Mouse (Mus musculus) limb, embryonic 10.5 days (tissue): Measurements from ENCODE around the gene Psmb9. TPM values are rescaled to one million over a fixed set of nuclear protein-coding genes. Genes with fewer than 3 reads are reported as not detected.
"Not testable (repeated sequence)": the region's sequence is repeated elsewhere in the genome, so short reads cannot be mapped to it uniquely, and the experiment has no call there.

Experiments
- DNase-seq: peaks from one replicate; pipeline ENCODE4 v3.0.0-alpha.2; 2017; ENCODE audit warnings: low spot score
- H3K27ac ChIP-seq: fragments of 300-500 bp; sonication (generic); 2 replicates; pipeline ENCODE4 v1.5.1; 2016; ENCODE audit warnings: mild to moderate bottlenecking
- H3K27me3 ChIP-seq: fragments of 300-500 bp; sonication (generic); 2 replicates; pipeline ENCODE4 v1.6.1; 2016; ENCODE audit warnings: low read depth, mild to moderate bottlenecking; ENCODE audit not compliant: poor library complexity, severe bottlenecking
- H3K36me3 ChIP-seq: fragments of 300-500 bp; sonication (generic); 2 replicates; pipeline ENCODE4 v1.6.1; 2016; ENCODE audit warnings: mild to moderate bottlenecking, moderate library complexity
- H3K4me1 ChIP-seq: fragments of 300-500 bp; sonication (generic); 2 replicates; pipeline ENCODE4 v1.6.1; 2016
- H3K4me3 ChIP-seq: fragments of 300-500 bp; sonication (generic); 2 replicates; pipeline ENCODE4 v1.5.1; 2016; ENCODE audit warnings: mild to moderate bottlenecking, moderate library complexity
- H3K9me3 ChIP-seq: fragments of 300-500 bp; sonication (generic); replicated peaks from 2 replicates; pipeline ENCODE4 v1.6.1; 2016; ENCODE audit warnings: mild to moderate bottlenecking
- WGBS: fragments of 180-500 bp; shearing (Covaris S2); methylation state at CpG from one replicate; pipeline ENCODE4 v1.1.7; 2016; 5-methylcytosine and 5-hydroxymethylcytosine counted together
- polyA plus RNA-seq: library from polyadenylated mRNA; unstranded; fragments of >200 nt; fragmentation: Nextera tagmentation; extraction: Ambion mirVana; gene quantifications from 2 replicates; pipeline ENCODE4 v1.2.1, GENCODE M21; 2016

The Psmb9 gene
- 0.78 and 1.1 TPM in 2 replicates for polyA plus RNA-seq

DNA sequence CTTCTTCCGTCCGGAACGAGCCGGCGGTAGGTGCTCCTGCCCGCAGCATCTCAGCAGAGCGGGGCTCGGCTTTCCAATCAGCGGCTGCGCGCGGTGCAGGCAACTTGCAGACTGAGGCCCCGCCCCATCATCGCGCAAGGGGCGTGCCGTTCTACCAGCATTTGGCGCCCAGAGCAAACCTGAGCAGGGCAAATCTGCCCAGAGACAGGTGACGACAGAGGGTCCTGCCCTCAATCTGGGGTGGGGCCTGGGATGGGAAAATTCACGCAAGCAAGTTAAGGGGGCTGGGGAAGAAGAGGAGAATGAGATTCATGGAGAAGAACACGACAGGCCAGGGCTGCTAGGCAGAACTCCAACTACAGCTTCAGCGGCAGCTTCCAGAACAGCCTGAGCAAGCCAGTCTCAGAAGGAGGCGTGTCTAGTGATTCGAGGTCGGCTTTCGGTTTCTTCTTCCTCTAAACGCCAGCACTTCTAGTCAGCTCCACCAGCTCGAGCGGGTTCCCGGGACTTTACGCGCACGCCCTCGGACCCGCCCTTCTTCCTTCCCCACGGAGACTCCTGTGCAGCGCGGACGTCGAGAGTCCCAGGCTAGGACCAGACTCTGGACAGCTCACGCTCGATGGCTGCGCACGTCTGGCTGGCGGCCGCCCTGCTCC, at the start of gene Psmb9, which contains the start of gene Tap1:
Psmb9 (minus strand) TSS at position 504 of the 656 bp plus-strand sequence.
Tap1 (plus strand) TSS at position 293 of the 656 bp plus-strand sequence.
- DNase-seq, result peak; percentile 97
- Histone ChIP-seq H3K36me3 (no peaks in the 10 kb centered on the region), H3K4me3 (peak within 1 kb of the TSS; percentile 53), H3K27me3 (peaks cover 94% of the 10 kb centered on the region), H3K9me3 (no peaks in the 10 kb centered on the region), H3K27ac (peak within 1 kb of the TSS; percentile 50), H3K4me1 (peaks cover 18% of the 10 kb centered on the region)
- under 1% methylated on average over 46 of the region's 46 CpGs for WGBS

DNA sequence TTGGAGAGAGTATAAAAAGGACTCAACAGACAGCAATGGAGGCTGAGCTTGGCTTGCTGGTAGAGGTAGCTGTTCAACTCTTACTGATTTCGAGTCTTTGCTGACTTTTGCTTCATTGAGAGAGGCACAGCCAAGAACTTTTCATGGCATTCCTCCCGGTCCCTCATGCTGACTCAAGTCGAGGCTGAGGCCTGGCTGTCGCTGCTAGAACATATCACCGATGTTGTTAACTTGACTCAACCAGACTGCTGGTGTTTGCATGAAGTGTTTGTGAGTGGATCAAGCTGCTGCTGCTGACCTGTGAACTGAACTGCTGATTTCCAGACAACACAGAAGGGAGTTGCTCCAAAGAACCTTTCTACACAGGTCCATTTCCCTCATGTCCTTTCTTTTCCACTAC, 49.1 kb upstream of the Psmb9 start:
- Histone ChIP-seq H3K9me3 (no peaks in the 10 kb centered on the region), H3K27me3 (no peaks in the 10 kb centered on the region), H3K4me1 (no peaks in the 10 kb centered on the region), H3K36me3 (no peaks in the 10 kb centered on the region), H3K27ac (no peak overlapping the region), H3K4me3 (no peak overlapping the region)
- no peak for DNase-seq
- WGBS, result 86% methylated on average over 5 of the region's 5 CpGs

DNA sequence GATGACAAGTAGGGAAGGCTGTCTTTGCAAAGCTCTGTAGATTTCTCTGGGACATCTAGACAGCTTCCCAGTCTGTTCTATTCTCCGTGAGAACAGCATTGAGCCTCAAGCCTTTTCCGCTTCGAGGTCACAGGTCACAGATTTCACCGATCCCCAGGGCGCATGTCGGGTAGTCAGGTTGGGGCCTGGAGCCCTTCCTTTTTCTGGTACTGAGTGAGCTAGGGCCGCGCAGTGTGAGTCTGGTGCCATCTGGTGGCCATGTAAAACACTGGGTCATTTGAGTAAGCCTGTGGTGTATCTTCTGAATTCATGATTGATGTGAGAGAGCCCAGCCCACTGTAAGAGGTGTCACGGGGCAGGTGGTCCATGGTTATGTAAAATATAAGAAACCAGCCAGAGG, 47.4 kb upstream of the Psmb9 start:
- 61% methylated on average over 9 of the region's 9 CpGs for WGBS
- H3K9me3 ChIP-seq, result no peaks in the 10 kb centered on the region
- no peaks in the 10 kb centered on the region for H3K36me3 ChIP-seq
- H3K4me1 ChIP-seq, result no peaks in the 10 kb centered on the region
- peak; percentile 52 for DNase-seq
- no peak overlapping the region for H3K27ac ChIP-seq
- no peak overlapping the region for H3K4me3 ChIP-seq
- no peaks in the 10 kb centered on the region for H3K27me3 ChIP-seq

DNA sequence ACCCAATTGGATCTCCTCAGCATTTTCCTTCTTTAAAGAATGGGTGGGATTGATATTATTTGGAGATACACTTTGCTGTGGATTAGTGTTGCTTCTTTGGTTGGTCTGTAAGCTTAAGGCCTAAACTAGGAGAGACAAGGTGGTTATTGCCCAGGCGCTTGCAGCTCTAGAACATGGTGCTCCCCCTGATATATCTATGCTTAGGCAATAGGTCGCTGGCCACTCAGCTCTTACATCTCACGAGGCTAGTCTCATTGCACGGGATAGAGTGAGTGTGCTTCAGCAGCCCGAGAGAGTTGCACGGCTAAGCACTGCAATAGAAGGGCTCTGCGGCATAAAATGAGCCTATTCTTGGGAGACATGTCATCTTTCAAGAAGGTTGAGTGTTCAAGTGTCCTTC, 44.5 kb upstream of the Psmb9 start:
- 84% methylated on average over 6 of the region's 7 CpGs for WGBS
- not testable (repeated sequence) for H3K4me3 ChIP-seq, DNase-seq

DNA sequence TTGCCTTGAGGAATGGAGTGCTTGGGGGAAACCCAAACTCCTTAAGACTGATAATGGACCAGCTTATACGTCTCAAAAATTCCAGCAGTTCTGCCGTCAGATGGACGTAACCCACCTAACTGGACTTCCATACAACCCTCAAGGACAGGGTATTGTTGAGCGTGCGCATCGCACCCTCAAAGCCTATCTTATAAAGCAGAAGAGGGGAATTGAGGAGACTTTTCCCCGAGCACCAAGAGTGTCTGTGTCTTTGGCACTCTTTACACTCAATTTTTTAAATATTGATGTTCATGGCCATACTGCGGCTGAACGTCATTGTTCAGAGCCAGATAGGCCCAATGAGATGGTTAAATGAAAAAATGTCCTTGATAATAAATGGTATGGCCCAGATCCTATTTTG, 43.4 kb upstream of the Psmb9 start:
- not testable (repeated sequence) for H3K4me3 ChIP-seq, H3K27me3 ChIP-seq, H3K27ac ChIP-seq, H3K4me1 ChIP-seq, H3K36me3 ChIP-seq, DNase-seq, H3K9me3 ChIP-seq
- WGBS, result 91% methylated on average over 9 of the region's 9 CpGs

More for the DNA sequence above, 44.5 kb upstream of the Psmb9 start:
- not testable (repeated sequence) for H3K36me3 ChIP-seq, H3K27ac ChIP-seq, H3K27me3 ChIP-seq, H3K4me1 ChIP-seq, H3K9me3 ChIP-seq

DNA sequence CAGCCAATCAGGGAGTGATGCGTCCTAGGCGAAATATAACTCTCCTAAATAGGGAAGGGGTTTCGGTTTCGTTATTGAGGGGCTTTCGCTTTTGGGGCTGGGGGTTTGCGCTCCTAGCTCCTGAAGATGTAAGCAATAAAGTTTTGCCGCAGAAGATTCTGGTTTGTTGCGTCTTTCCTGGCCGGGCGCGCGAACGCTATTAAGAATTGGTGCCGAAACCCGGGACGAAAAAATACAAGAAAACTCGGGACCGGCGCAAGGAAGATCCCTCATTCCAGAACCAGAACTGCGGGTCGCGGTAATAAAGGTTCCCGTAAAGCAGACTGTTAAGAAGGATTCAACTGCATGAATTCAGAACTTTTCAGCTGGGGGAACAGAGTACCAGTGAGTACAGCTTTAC, 38.3 kb upstream of the Psmb9 start:
- not testable (repeated sequence) for H3K4me1 ChIP-seq, H3K4me3 ChIP-seq, H3K36me3 ChIP-seq, H3K27me3 ChIP-seq, DNase-seq, H3K27ac ChIP-seq, H3K9me3 ChIP-seq
- 95% methylated on average over 17 of the region's 23 CpGs for WGBS

DNA sequence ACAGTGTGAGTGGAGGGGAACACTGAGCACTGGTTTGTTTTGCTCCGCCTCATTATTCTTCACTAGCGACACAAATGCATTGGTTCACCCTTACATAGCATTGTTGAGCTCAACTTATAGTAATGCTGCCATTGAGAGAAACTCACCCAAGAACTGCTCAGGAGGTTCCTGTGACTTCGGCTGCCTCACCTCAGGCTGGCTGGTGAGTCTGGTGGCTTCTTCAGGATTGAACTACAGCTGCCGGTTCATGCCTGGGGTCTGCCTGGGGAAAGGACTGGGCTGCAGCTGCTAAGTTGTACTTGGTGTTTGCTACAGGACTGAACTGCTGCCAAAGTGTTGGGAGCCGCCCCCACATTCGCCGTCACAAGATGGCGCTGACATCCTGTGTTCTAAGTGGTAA, 37.9 kb upstream of the Psmb9 start:
- Histone ChIP-seq H3K27me3 (no peaks in the 10 kb centered on the region), H3K36me3 (no peaks in the 10 kb centered on the region), H3K4me1 (no peaks in the 10 kb centered on the region), H3K9me3 (0 out of 2 replicates have a peak, but pooled peaks cover 2% of the 10 kb centered on the region), H3K27ac (no peak overlapping the region), H3K4me3 (no peak overlapping the region)
- DNase-seq, result no peak
- 96% methylated on average over 8 of the region's 8 CpGs for WGBS

DNA sequence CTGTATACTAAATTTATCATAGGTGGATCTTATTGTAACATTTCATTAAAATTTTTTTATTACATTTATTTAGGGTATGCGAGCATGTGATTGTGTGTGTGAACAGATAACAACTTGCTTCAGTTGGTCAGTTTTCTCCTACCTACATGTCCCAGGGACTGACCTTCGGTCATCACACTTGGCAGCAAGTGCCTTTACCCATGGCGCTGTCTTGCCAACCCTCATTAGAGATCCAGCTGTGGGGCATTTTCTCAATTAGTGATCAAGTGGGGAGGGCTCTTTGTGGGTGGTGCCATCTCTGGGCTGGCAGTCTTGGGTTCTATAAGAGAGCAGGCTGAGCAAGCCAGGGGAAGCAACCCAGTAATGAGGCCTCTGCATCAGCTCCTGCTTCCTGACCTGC, 37.3 kb upstream of the Psmb9 start:
- H3K9me3 ChIP-seq, result 0 out of 2 replicates have a peak, but pooled peaks cover 2% of the 10 kb centered on the region
- no peaks in the 10 kb centered on the region for H3K36me3 ChIP-seq
- H3K4me1 ChIP-seq, result no peaks in the 10 kb centered on the region
- DNase-seq, result no peak
- H3K4me3 ChIP-seq, result no peak overlapping the region
- WGBS, result 92% methylated on average over 3 of the region's 3 CpGs
- H3K27me3 ChIP-seq, result no peaks in the 10 kb centered on the region
- no peak overlapping the region for H3K27ac ChIP-seq

DNA sequence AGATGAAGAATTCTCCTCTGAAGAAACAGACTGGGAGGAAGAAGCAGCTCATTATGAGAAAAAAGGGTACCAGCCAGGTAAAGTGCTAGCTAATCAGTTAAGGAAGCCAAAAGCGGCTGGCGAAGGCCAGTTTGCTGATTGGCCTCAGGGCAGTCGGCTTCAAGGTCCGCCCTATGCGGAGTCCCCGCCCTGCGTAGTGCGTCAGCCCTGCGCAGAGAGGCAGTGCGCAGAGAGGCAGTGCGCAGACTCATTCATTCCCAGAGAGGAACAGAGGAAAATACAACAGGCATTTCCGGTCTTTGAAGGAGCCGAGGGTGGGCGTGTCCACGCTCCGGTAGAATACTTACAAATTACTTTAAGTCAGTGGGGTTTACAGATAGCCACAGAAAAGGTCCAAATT, 32.8 kb upstream of the Psmb9 start:
- H3K27ac ChIP-seq, H3K36me3 ChIP-seq, DNase-seq, H3K4me1 ChIP-seq, H3K4me3 ChIP-seq, H3K27me3 ChIP-seq, H3K9me3 ChIP-seq: not testable (repeated sequence)
- WGBS, result 100% methylated on average over 7 of the region's 16 CpGs

DNA sequence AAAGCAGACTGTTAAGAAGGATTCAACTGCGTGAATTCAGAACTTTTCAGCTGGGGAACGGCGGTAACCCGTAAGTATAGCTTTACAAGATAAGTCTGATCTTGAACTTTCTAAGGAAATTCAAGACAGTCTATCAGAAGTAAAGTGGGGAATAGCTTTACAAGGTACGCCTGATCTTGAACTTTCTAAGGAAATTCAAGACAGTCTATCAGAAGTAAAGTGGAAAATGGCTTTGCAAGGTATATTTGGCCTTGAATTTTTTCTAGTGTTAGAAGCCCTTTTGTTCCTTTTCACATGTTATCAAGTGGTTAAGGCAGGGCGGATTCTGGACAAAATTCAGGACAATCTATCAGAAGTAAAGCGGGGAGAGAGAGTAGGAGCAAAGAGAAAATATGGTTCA, 32.2 kb upstream of the Psmb9 start:
- not testable (repeated sequence) for H3K4me3 ChIP-seq, H3K27ac ChIP-seq
- 94% methylated on average over 4 of the region's 7 CpGs for WGBS

DNA sequence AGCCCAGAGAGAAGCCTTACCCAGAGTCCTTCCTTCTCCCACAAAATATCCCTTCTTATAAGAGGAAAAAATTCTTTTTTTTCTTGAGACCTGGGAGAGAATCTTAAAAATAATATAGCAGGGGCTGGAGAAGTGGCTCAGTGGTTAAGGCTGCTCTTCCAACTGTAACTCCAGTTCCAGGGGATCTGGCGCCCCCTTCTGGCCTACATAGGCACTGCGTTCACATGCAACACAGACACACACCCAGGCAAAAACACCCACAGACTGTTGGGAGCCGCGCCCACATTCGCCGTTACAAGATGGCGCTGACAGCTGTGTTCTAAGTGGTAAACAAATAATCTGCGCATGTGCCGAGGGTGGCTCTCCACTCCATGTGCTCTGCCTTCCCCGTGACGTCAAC, 31.5 kb upstream of the Psmb9 start:
- not testable (repeated sequence) for H3K36me3 ChIP-seq, H3K4me1 ChIP-seq, H3K4me3 ChIP-seq, DNase-seq, H3K9me3 ChIP-seq, H3K27ac ChIP-seq
- 89% methylated on average over 9 of the region's 11 CpGs for WGBS
- H3K27me3 ChIP-seq, result peaks cover 19% of the 10 kb centered on the region

More for the DNA sequence above, 32.2 kb upstream of the Psmb9 start:
- H3K36me3 ChIP-seq, H3K4me1 ChIP-seq, DNase-seq, H3K9me3 ChIP-seq: not testable (repeated sequence)
- peaks cover 12% of the 10 kb centered on the region for H3K27me3 ChIP-seq

DNA sequence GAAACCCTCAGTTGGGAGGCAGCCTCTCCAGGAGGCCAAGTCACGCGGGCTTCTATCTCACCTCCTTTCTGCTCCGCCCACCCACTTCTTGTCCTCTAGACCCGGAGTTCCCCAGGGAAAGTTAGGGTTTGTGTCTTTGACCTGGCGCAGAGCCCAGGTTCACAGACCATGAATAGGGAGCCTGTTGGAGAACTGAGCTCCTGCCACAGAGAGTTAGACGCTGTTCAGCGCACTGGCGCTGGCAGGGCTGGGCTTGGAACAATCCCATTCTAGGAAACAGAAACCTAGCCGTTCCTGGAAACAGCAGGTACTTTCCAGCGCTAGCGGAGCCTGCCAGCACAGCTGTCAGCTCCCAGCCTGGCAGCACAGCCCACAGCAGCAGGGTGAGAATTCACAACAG, 31.1 kb upstream of the Psmb9 start:
- no peak for DNase-seq
- no peaks in the 10 kb centered on the region for H3K36me3 ChIP-seq
- H3K27me3 ChIP-seq, result peaks cover 23% of the 10 kb centered on the region
- H3K4me3 ChIP-seq, result no peak overlapping the region
- H3K4me1 ChIP-seq, result 0 out of 2 replicates have a peak, but pooled peaks cover 4% of the 10 kb centered on the region
- H3K9me3 ChIP-seq, result 0 out of 2 replicates have a peak, but pooled peaks cover 2% of the 10 kb centered on the region
- no peak overlapping the region for H3K27ac ChIP-seq
- WGBS, result 89% methylated on average over 11 of the region's 11 CpGs

DNA sequence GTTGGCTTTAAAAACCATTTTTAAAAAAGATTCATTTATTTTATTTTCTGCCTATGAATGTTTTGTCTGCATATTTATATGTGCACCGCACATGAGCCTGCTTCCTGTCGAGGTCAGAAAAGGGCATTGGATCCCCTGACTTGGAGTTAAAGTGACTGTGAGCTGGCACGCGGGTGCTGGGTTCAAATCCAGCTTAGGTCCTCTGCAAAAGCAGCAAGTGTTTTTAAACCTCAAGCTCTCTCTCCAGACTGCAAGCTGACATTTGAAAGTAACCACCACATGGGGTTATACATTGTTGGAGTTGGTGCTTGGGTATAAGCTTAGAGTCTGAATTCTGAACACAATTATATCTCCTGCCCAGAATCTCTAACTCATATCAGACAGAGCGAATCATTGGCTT, 30.4 kb upstream of the Psmb9 start:
- H3K4me1 ChIP-seq, result 0 out of 2 replicates have a peak, but pooled peaks cover 4% of the 10 kb centered on the region
- H3K27me3 ChIP-seq, result peaks cover 30% of the 10 kb centered on the region
- 0 out of 2 replicates have a peak, but pooled peaks cover 2% of the 10 kb centered on the region for H3K9me3 ChIP-seq
- H3K36me3 ChIP-seq, result no peaks in the 10 kb centered on the region
- no peak overlapping the region for H3K27ac ChIP-seq
- no peak overlapping the region for H3K4me3 ChIP-seq
- DNase-seq, result no peak
- 92% methylated on average over 5 of the region's 5 CpGs for WGBS
